Mouse (Mus musculus) brain, embryonic 14.5 days (tissue): ENCODE data around the gene Pik3c2a.

Source experiments
- CTCF ChIP-seq: fragments of 200-500 bp; IDR thresholded peaks from 2 replicates; pipeline ENCODE4 v1.5.1; 2012; ENCODE audit warnings: inconsistent platforms, mild to moderate bottlenecking, moderate library complexity, borderline replicate concordance; ENCODE audit not compliant: insufficient read depth, insufficient read length; ENCODE audit errors: extremely low read depth
- POLR2A ChIP-seq: fragments of 200-500 bp; IDR thresholded peaks from 2 replicates; pipeline ENCODE4 v1.6.1; 2012; ENCODE audit warnings: mild to moderate bottlenecking, inconsistent platforms, borderline replicate concordance; ENCODE audit not compliant: poor library complexity, insufficient read depth, insufficient read length, severe bottlenecking; ENCODE audit errors: extremely low read depth

- TF ChIP-seq POLR2A, result no peak
- TF ChIP-seq CTCF, result no peak
Observed at GRCm38 (mm10) chr7:116457391-116457790, 14.1 kb upstream of the Pik3c2a start.
